Mouse (Mus musculus) B cell, adult 2 months (primary cell): ENCODE data around the gene Nsun6.

ENCODE experiments used
- DNase-seq, 2 experiments: peaks; one replicate each; pipeline ENCODE4 v3.0.0; 2022

The Nsun6 gene

DNA sequence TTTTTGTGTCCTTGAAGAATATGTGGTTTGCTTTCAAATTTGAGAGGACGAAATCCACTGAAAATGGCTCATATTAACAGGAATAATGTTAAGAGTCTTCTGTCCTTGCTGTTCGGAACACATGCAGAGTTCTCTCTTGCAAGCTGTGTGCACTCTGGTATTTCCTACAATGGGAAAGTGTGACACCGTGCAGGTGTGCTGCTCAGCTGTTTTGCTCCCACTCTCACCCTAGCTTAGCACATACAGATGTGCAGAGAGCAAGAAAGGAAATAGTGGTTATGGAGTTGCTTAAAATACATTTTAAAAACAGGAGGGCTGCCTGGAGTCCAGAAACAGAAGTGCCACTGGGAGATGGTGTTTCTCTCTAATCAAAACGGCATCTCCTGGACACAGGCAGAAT, 65.5 kb downstream of the Nsun6 start:
- DNase-seq = no peak

DNA sequence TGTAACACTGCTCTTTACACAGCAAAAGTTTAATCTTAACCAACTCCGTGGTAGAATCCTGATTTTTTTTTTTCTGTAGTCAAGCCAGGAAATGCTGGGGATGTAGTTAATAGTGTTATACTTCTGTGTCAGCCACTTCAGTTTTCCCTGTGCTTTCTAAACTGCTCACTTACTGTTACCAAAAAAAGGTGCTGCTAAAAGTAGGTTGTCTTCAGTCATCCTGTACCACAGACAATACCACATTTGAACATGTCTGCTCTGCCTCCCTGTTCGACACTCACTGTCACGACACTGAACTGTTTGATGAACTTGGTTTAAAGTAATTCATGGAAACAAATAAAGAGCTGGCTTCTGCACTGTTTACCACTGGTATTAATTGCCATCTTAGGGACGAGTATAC, 66.4 kb downstream of the Nsun6 start:
- DNase-seq = no peak

DNA sequence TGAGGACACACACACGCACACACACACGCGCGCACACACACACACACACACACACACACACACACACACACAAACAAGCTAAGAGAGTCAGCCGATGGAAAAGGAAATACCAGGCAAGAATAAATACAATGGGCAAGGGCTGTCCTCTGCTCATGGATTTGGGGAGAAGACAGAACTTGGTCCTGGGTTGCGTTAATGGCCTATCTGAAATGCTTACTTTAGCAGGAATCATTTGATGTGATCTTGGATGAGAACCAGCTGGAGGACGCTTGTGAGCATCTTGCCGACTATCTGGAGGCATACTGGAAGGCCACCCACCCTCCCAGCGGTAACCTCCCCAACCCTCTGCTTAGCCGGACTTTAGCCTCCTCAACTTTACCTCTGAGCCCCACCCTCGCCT, 70.8 kb downstream of the Nsun6 start:
- DNase-seq = no peak

DNA sequence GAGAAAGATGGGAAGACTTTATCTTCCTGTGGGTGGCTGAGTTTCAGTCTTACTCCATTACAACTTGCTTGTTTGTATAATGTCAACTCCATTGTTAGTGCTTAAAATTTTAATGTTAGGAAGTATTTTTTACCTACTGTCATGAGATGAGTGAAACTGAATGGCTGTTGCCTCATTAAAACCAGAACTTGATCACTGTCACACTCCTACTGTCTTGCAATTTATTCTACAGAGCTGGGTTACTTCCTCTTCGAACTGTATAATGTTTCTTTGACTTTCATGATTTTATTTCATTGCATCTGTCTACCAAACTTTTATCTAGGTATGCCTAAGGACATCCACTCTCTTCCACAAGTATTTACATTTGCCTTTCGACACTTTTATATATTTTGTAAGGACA, 93.4 kb downstream of the Nsun6 start:
- no peak for DNase-seq

DNA sequence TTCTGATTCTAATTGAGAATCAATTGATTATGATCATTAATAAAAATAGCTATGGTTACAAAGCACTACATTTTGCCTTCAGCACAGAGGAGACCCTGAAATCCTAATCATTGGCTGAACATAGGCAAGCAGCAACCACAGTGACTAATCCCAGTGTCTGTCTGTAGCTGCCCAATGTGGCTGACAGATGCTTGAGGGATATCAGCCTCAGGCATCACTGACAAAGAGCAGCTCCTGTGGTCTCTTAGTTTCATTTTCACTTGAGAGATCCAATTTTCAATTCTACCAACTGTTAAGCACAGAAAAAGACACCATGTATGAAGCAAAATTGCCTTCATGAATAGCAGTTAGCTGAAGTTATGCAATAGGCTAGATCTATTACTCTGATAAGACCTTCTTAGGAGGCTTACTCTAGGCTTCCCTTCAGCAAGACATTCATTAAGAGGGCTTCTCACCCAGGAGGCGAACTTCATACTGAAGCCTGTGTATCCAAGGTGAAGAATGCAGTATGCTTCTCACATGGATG, 93.8 kb downstream of the Nsun6 start:
- DNase-seq = no peak

DNA sequence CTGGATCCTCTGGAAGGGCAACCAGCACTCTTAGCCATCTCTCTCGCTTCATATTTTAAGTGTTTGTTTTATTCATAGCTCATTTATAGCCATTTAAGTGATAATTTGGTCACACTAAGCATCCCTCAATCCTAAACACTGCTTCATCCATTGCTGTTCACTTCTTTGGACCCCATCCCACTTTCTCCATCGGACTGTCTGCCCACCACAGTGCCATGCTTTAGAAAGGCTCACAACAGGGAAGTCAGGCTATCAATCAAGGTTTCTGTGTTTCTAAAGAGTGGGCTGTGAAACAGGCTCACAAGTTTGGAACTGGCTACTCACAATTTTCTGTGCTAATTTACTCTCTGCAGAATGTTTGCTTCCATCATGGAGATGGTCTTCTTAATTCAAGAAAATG, 101.8 kb downstream of the Nsun6 start:
- no peak for DNase-seq
